Mouse (Mus musculus) liver, postnatal 0 days (tissue): Measurements from ENCODE around the gene Slx. TPM values are rescaled to one million over a fixed set of nuclear protein-coding genes. Genes with fewer than 3 reads are reported as not detected.
"Not testable (repeated sequence)": the region's sequence is repeated elsewhere in the genome, so short reads cannot be mapped to it uniquely, and the experiment has no call there.

ENCODE experiments used
- ATAC-seq: fragments of 200-750 bp; cut with Nextera tagmentation; 2 replicates; pipeline ENCODE4 v1.8.0; 2017; ENCODE audit warnings: mild to moderate bottlenecking, moderate library complexity
- DNase-seq: peaks from one replicate; pipeline ENCODE4 v3.0.0-alpha.2; 2016
- H3K27ac ChIP-seq: fragments of 300-500 bp; sonication (generic); 2 replicates; pipeline ENCODE4 v1.5.1; 2014; ENCODE audit warnings: antibody characterized with exemption, moderate library complexity, mild to moderate bottlenecking, low read depth
- H3K27me3 ChIP-seq: fragments of 300-500 bp; sonication (generic); 2 replicates; pipeline ENCODE4 v1.6.1; 2014; ENCODE audit warnings: low read length, control low read depth, mixed read lengths; ENCODE audit not compliant: insufficient read depth
- H3K36me3 ChIP-seq: fragments of 300-500 bp; sonication (generic); replicated peaks from 2 replicates; pipeline ENCODE4 v1.6.1; 2014; ENCODE audit warnings: mild to moderate bottlenecking, control low read depth, low read length, moderate library complexity, mixed read lengths; ENCODE audit not compliant: insufficient read depth
- H3K4me1 ChIP-seq: fragments of 300-500 bp; sonication (generic); 2 replicates; pipeline ENCODE4 v1.6.1; 2014; ENCODE audit warnings: antibody characterized with exemption, mild to moderate bottlenecking, control low read depth; ENCODE audit not compliant: insufficient read depth
- H3K4me2 ChIP-seq: fragments of 300-500 bp; sonication (generic); 2 replicates; pipeline ENCODE4 v1.6.1; 2014; ENCODE audit warnings: low read depth, mild to moderate bottlenecking, low read length, moderate library complexity, mixed read lengths
- H3K4me3 ChIP-seq: fragments of 300-500 bp; sonication (generic); 2 replicates; pipeline ENCODE4 v1.5.1; 2014; ENCODE audit warnings: low read depth, low read length
- H3K9ac ChIP-seq: fragments of 300-500 bp; sonication (generic); replicated peaks from 2 replicates; pipeline ENCODE4 v1.6.1; 2014; ENCODE audit warnings: mild to moderate bottlenecking, moderate library complexity
- H3K9me3 ChIP-seq: fragments of 300-500 bp; sonication (generic); 2 replicates; pipeline ENCODE4 v1.6.1; 2016; ENCODE audit warnings: mild to moderate bottlenecking, control low read depth, low read length, mixed read lengths
- WGBS: fragments of 180-500 bp; shearing (Covaris S2); extraction: QIAGEN DNeasy Blood & Tissue Kit; methylation state at CpG from one replicate; pipeline ENCODE4 v1.1.7; 2014; ENCODE audit not compliant: insufficient replicate concordance; 5-methylcytosine and 5-hydroxymethylcytosine counted together
- microRNA-seq: library from miRNA; unstranded; fragments of <30 nt; microRNA quantifications from one replicate; pipeline ENCODE4, GENCODE M21; 2016
- polyA plus RNA-seq: library from polyadenylated mRNA; unstranded; fragments of >200 nt; fragmentation: Nextera tagmentation; extraction: Ambion mirVana; gene quantifications from 2 replicates; pipeline ENCODE4 v1.2.1, GENCODE M21; 2015

Slx gene
- not detected in 2 replicates for polyA plus RNA-seq

GRCm38 (mm10) chrX:26545465-26545864 is at the start of gene Slx:
Gene Slx (minus strand): TSS chrX:26545565.
- H3K4me2 ChIP-seq, DNase-seq, H3K27me3 ChIP-seq, H3K36me3 ChIP-seq, H3K9ac ChIP-seq, ATAC-seq, H3K4me1 ChIP-seq, H3K9me3 ChIP-seq, H3K27ac ChIP-seq, H3K4me3 ChIP-seq: not testable (repeated sequence)
- WGBS, result 65% methylated on average over 3 of the region's 3 CpGs

Small RNA genes lying within 50 kb of the gene (microRNA-seq; reads per million reads assigned to microRNA genes)
- not detected for gene Gm27341

Other genes with a start within 250 kb of the Slx start
- not detected in 2 replicates for gene Gm2030, start 235.5 kb downstream of the Slx start, polyA plus RNA-seq
- gene Gm14525, start 157.1 kb upstream of the Slx start, polyA plus RNA-seq, result not detected in 2 replicates